Mouse (Mus musculus) kidney, postnatal 14 days (tissue): ENCODE results near the gene Rsbn1l.

Source experiments
- DNase-seq: peaks from one replicate; pipeline ENCODE4 v3.0.0; 2022; ENCODE audit warnings: mixed read lengths

Rsbn1l gene

DNA sequence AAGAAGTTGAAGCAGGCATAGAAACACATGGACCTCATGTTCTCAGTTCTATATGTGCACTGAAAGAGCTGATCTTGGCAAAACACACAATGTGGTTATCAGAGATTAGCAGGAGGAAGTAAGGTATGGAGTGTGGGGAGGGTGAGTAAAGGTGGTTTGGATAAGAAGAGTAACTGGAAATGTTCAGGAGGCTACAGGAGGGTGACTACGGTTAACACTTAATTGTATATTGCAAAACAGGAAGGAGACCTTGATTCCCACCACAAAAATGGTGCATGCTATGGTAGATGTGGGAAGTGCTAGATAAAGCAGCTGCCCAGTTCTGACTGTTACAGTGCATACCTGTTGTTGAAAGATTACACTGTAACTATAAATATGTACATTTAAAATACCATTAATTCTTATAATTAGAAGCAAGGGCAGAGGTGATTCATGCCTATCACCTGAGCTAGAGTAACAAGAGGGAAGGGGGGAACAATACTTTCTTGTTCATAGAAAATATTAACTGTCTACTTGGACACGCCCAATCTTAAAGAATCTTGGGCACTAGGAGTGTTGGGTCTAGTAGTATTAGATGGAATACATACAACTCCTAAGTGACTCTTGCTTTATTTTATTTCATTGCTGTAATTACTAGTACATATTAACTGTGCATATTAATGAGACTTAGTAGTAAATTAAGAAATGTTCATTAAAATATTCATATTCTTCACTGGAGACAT, 58.6 kb downstream of the Rsbn1l start:
- no peak for DNase-seq

- DNase-seq, result no peak
Measured at GRCm38 (mm10) chr5:20884036-20884620, 72.1 kb downstream of the Rsbn1l start.

- DNase-seq, result peak; percentile 100
Measured at GRCm38 (mm10) chr5:20881915-20882800, 74.0 kb downstream of the Rsbn1l start, which contains the start of the genes Phtf2 and Tmem60. Gene Phtf2, minus strand, starts transcription at chr5:20882124. Gene Tmem60, plus strand, starts transcription at chr5:20882191.

- DNase-seq, result peak; percentile 62
Measured at GRCm38 (mm10) chr5:20880797-20881775, 75.1 kb downstream of the Rsbn1l start.

DNA sequence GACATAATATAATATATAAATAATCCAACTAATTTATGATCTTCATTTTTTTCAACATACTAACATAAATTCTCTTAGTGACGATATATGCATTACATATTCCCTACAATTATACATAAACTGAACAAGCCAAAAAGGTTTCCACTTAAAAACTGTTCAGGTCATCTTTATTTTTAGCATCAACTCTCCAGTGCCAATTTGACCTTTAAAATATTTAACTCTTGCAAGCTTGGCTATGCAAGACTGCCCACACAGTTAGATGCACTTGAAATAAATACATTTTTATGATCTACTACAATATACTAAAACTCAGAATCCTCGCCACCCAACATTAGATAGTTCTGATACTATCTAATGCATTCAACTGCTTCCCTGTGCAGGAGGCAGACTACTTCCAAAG, 75.8 kb downstream of the Rsbn1l start:
- DNase-seq, result no peak

- DNase-seq, result no peak
Measured at GRCm38 (mm10) chr5:20876934-20877426, 79.2 kb downstream of the Rsbn1l start.

DNA sequence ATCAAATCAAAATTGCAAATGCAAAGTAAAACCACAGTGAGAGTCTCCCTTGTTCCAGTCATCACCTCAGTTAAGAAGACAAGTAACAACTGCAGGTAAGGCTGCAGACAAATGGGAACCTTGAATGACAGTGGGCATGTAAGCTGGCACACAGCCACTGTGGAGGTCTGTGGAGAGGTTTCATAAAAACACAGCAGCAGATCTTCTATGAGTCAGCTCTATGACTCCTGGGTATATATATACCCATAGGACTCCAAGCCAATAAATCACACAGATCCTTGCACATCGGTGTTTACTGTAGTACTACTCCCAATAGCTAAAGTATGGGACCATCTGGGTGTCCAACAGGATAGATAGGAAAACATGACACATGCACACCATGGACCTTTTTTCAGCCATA, 83.1 kb downstream of the Rsbn1l start:
- DNase-seq, result no peak

DNA sequence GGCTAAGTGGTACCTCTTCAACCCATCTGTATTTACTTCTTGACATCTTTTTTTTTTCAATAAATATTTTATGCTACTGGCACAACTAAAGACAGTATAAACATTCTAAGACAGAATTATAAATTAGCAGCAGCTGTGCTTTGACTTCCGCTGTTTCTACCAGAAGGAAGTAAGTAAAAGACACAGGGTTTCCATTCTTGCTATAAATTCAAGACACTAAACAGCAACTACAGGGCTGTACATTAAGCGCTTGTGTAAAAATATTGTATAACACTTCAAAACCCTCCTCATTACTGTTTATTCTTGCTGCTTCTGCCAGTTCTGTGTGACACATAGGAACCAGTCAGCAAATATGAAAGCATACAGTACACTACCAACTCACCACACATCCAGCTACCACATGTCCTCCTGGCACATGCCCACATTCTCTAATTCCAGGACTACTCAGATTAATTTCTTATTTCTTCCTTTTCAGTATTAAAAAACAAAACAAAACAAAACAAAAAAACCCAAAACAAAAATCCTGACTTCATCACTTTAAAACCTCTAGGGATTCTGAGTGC, 90.9 kb downstream of the Rsbn1l start:
- DNase-seq, result no peak

DNA sequence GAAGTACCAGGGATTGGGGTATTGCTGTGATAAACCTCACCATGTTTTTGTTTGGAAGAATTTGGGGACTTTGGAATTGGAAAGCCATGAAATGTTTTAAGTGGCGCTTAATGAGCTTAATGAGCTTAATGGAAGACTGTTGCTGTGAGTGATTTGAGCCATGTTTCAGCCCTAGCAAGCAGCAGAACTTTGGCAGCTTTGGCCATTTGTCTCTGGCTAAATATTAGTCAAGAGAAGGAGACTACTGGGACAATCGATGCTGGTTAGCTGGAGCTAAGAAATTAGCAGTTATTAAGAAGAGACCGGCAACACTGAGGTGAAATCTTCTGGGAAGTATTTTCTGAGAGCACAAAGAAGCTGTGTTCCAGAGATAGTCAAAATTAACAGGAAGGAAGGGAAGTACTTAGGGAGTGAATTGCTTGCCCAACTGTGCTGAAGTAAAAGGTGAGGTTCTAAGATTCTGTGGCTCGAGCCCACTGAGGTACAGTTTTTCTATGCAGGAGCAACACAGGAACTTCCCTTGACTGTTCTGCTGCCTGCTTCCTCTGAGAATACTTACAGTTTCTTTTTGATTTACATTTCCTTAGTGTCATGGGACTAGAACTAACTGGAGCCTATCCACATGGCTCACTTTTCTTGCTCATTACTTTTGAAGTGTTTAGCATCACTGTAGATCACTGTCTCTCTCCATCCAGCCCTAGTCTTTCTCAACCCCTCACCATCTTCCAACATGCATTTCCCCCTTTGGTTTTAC, 91.8 kb downstream of the Rsbn1l start:
- DNase-seq, result peak; percentile 24

GRCm38 (mm10) chr5:20861901-20862300, 94.3 kb downstream of the Rsbn1l start:
- DNase-seq, result no peak

GRCm38 (mm10) chr5:20860565-20860964, 95.6 kb downstream of the Rsbn1l start:
- DNase-seq, result no peak

GRCm38 (mm10) chr5:20858404-20858803, 97.8 kb downstream of the Rsbn1l start:
- no peak for DNase-seq

- DNase-seq, result no peak
Measured at GRCm38 (mm10) chr5:20855066-20855465, 101.1 kb downstream of the Rsbn1l start.

GRCm38 (mm10) chr5:20847010-20847409, 109.2 kb downstream of the Rsbn1l start:
- no peak for DNase-seq

- no peak for DNase-seq
Measured at GRCm38 (mm10) chr5:20843816-20844215, 112.4 kb downstream of the Rsbn1l start.

DNA sequence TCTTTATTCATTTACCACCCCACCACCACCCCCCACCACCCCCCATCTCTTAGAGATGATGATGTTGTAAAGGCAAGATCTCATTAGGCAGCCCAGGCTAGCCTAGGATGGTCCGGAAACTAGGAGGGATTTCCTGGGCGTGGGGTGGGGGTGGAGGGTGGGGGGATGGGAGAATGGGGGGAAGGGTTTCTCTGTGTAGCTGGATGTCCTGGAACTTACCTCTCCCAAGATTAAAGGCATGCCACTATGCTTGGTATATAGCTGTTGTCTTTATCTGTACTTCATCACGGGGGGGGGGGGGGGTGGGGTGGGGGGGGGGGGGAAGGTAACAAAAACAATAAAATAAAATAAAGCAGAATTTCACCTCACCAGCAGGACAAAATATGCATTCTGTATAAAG, 112.8 kb downstream of the Rsbn1l start:
- DNase-seq, result no peak
